Mouse (Mus musculus): Measurements from ENCODE around the gene Eln. TPM values are rescaled to one million over a fixed set of nuclear protein-coding genes. Genes with fewer than 3 reads are reported as not detected.

Eln gene
- polyA plus RNA-seq, 1 experiment from 2014 or later = 188 TPM

- Histone ChIP-seq H3K4me2 (ENCODE audit: low read depth, low read length) (no peak overlapping the region), H3K9ac (ENCODE audit: low read depth, low read length) (no peak overlapping the region), H3K36me3 (ENCODE audit: control insufficient read depth, insufficient read depth, low read length) (peaks cover 35% of the 10 kb centered on the region), H3K4me1 (ENCODE audit: control insufficient read depth, insufficient read depth, low read length) (no peaks in the 10 kb centered on the region; the same call in 1 of the 2 replicates), H3K4me3 (ENCODE audit: low read depth, low read length) (no peak overlapping the region), H3K27me3 (replicated peaks; ENCODE audit: control insufficient read depth, insufficient read depth, low read length) (no peaks in the 10 kb centered on the region), H3K27ac (replicated peaks; ENCODE audit: low read depth, low read length) (no peak overlapping the region), H3K9me3 (ENCODE audit: control insufficient read depth, low read length) (no peaks in the 10 kb centered on the region)
- DNase-seq (ENCODE audit: low spot score) (no peak), ATAC-seq (ENCODE audit: low read depth) (no peak)
- WGBS = 89% methylated on average over 6 of the region's 6 CpGs
These were observed 60.6 kb downstream of the Eln start for GRCm38 (mm10) chr5:134686541-134686940.

GRCm38 (mm10) chr5:134684398-134684797 lies 62.7 kb downstream of the Eln start:
- Histone ChIP-seq H3K4me2 (ENCODE audit: low read depth, low read length) (no peak overlapping the region), H3K4me1 (ENCODE audit: control insufficient read depth, insufficient read depth, low read length) (no peaks in the 10 kb centered on the region; the same call in 1 of the 2 replicates), H3K4me3 (ENCODE audit: low read depth, low read length) (no peak overlapping the region), H3K36me3 (ENCODE audit: control insufficient read depth, insufficient read depth, low read length) (peaks cover 35% of the 10 kb centered on the region), H3K9me3 (ENCODE audit: control insufficient read depth, low read length) (no peaks in the 10 kb centered on the region), H3K27me3 (replicated peaks; ENCODE audit: control insufficient read depth, insufficient read depth, low read length) (no peaks in the 10 kb centered on the region), H3K27ac (replicated peaks; ENCODE audit: low read depth, low read length) (no peak overlapping the region), H3K9ac (ENCODE audit: low read depth, low read length) (no peak overlapping the region)
- no peak for DNase-seq (ENCODE audit: low spot score)
- no peak for ATAC-seq (ENCODE audit: low read depth)
- 73% methylated on average over 2 of the region's 2 CpGs for WGBS

- ATAC-seq (ENCODE audit: low read depth) (no peak), DNase-seq (ENCODE audit: low spot score) (no peak)
- 69% methylated on average over 2 of the region's 2 CpGs for WGBS
- no peaks in the 10 kb centered on the region for H3K9me3 ChIP-seq (ENCODE audit: control insufficient read depth, low read length)
- peaks cover 35% of the 10 kb centered on the region for H3K36me3 ChIP-seq (ENCODE audit: control insufficient read depth, insufficient read depth, low read length)
- no peak overlapping the region for H3K4me3 ChIP-seq (ENCODE audit: low read depth, low read length)
- H3K9ac ChIP-seq (ENCODE audit: low read depth, low read length) = no peak overlapping the region
- no peaks in the 10 kb centered on the region for H3K4me1 ChIP-seq (ENCODE audit: control insufficient read depth, insufficient read depth, low read length)
- H3K27me3 ChIP-seq (replicated peaks; ENCODE audit: control insufficient read depth, insufficient read depth, low read length) = no peaks in the 10 kb centered on the region
- no peak overlapping the region for H3K4me2 ChIP-seq (ENCODE audit: low read depth, low read length)
- H3K27ac ChIP-seq (replicated peaks; ENCODE audit: low read depth, low read length) = no peak overlapping the region
These were observed 63.3 kb downstream of the Eln start for GRCm38 (mm10) chr5:134683813-134684212.

GRCm38 (mm10) chr5:134680238-134680637 lies 66.9 kb downstream of the Eln start:
- H3K27ac ChIP-seq (replicated peaks; ENCODE audit: low read depth, low read length) = no peak overlapping the region
- no peak overlapping the region for H3K4me2 ChIP-seq (ENCODE audit: low read depth, low read length)
- H3K9ac ChIP-seq (ENCODE audit: low read depth, low read length) = no peak overlapping the region
- peaks cover 22% of the 10 kb centered on the region; the same call in 1 of the 2 replicates for H3K36me3 ChIP-seq (ENCODE audit: control insufficient read depth, insufficient read depth, low read length)
- no peaks in the 10 kb centered on the region for H3K27me3 ChIP-seq (replicated peaks; ENCODE audit: control insufficient read depth, insufficient read depth, low read length)
- no peak for DNase-seq (ENCODE audit: low spot score)
- ATAC-seq (ENCODE audit: low read depth) = no peak
- H3K9me3 ChIP-seq (ENCODE audit: control insufficient read depth, low read length) = no peaks in the 10 kb centered on the region
- no peak overlapping the region for H3K4me3 ChIP-seq (ENCODE audit: low read depth, low read length)
- H3K4me1 ChIP-seq (ENCODE audit: control insufficient read depth, insufficient read depth, low read length) = peaks cover 11% of the 10 kb centered on the region
- 72% methylated on average over 12 of the region's 12 CpGs for WGBS

GRCm38 (mm10) chr5:134678827-134679546 lies 68.1 kb downstream of the Eln start:
- Histone ChIP-seq H3K27me3 (replicated peaks; ENCODE audit: control insufficient read depth, insufficient read depth, low read length) (no peaks in the 10 kb centered on the region), H3K9ac (ENCODE audit: low read depth, low read length) (no peak overlapping the region), H3K36me3 (ENCODE audit: control insufficient read depth, insufficient read depth, low read length) (peaks cover 17% of the 10 kb centered on the region; the same call in 1 of the 2 replicates), H3K4me1 (ENCODE audit: control insufficient read depth, insufficient read depth, low read length) (peaks cover 11% of the 10 kb centered on the region), H3K9me3 (ENCODE audit: control insufficient read depth, low read length) (no peaks in the 10 kb centered on the region), H3K4me3 (ENCODE audit: low read depth, low read length) (no peak overlapping the region), H3K27ac (replicated peaks; ENCODE audit: low read depth, low read length) (no peak overlapping the region), H3K4me2 (ENCODE audit: low read depth, low read length) (no peak overlapping the region)
- no peak for ATAC-seq (ENCODE audit: low read depth)
- peak; percentile 26 for DNase-seq (ENCODE audit: low spot score)
- 58% methylated on average over 8 of the region's 8 CpGs for whole genome bisulfite sequencing

GRCm38 (mm10) chr5:134678031-134678430 lies 69.1 kb downstream of the Eln start:
- Histone ChIP-seq H3K9ac (ENCODE audit: low read depth, low read length) (no peak overlapping the region), H3K36me3 (ENCODE audit: control insufficient read depth, insufficient read depth, low read length) (peaks cover 12% of the 10 kb centered on the region), H3K27ac (replicated peaks; ENCODE audit: low read depth, low read length) (no peak overlapping the region), H3K27me3 (replicated peaks; ENCODE audit: control insufficient read depth, insufficient read depth, low read length) (no peaks in the 10 kb centered on the region), H3K4me2 (ENCODE audit: low read depth, low read length) (no peak overlapping the region), H3K4me1 (ENCODE audit: control insufficient read depth, insufficient read depth, low read length) (peaks cover 11% of the 10 kb centered on the region), H3K4me3 (ENCODE audit: low read depth, low read length) (no peak overlapping the region), H3K9me3 (ENCODE audit: control insufficient read depth, low read length) (no peaks in the 10 kb centered on the region)
- ATAC-seq (ENCODE audit: low read depth) = no peak
- DNase-seq (ENCODE audit: low spot score) = no peak
- WGBS = 92% methylated on average over 3 of the region's 3 CpGs

DNA sequence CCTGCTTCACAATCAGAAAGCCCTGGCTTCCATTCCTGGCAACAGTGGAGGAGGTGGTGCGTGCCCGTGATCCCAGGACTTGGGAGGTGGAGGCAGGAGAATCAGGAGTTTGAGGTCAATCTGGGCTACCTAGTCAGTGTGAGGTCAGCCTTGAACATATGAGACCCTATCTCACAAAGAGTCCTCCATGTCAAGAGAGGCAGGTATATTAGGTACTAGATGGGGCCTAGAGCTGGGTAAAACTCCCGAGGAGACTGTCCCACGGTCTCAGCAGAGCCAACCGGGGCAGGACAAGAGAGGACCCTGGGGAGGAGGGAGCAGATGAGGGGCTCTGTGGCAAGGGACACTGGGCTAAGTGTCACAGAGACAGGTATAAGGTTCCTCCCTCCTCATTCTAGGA lies 69.6 kb downstream of the Eln start:
- 70% methylated on average over 5 of the region's 5 CpGs for WGBS
- ATAC-seq (ENCODE audit: low read depth) (no peak), DNase-seq (ENCODE audit: low spot score) (no peak)
- H3K27ac ChIP-seq (replicated peaks; ENCODE audit: low read depth, low read length) = no peak overlapping the region
- H3K36me3 ChIP-seq (ENCODE audit: control insufficient read depth, insufficient read depth, low read length) = peaks cover 12% of the 10 kb centered on the region
- H3K4me2 ChIP-seq (ENCODE audit: low read depth, low read length) = no peak overlapping the region
- H3K9ac ChIP-seq (ENCODE audit: low read depth, low read length) = 0 out of 2 replicates have a peak overlapping the region, but pooled peaks have one; percentile 15
- no peaks in the 10 kb centered on the region for H3K27me3 ChIP-seq (replicated peaks; ENCODE audit: control insufficient read depth, insufficient read depth, low read length)
- H3K9me3 ChIP-seq (ENCODE audit: control insufficient read depth, low read length) = no peaks in the 10 kb centered on the region
- H3K4me1 ChIP-seq (ENCODE audit: control insufficient read depth, insufficient read depth, low read length) = peaks cover 11% of the 10 kb centered on the region
- H3K4me3 ChIP-seq (ENCODE audit: low read depth, low read length) = no peak overlapping the region

GRCm38 (mm10) chr5:134675956-134676759 lies 71.0 kb downstream of the Eln start:
- H3K9me3 ChIP-seq (ENCODE audit: control insufficient read depth, low read length) = no peaks in the 10 kb centered on the region
- H3K27ac ChIP-seq (replicated peaks; ENCODE audit: low read depth, low read length) = peak overlapping the region; percentile 72
- H3K4me1 ChIP-seq (ENCODE audit: control insufficient read depth, insufficient read depth, low read length) = peaks cover 11% of the 10 kb centered on the region
- H3K4me3 ChIP-seq (ENCODE audit: low read depth, low read length) = peak overlapping the region; percentile 30
- DNase-seq (ENCODE audit: low spot score) = peak; percentile 96
- no peaks in the 10 kb centered on the region for H3K27me3 ChIP-seq (replicated peaks; ENCODE audit: control insufficient read depth, insufficient read depth, low read length)
- peaks cover 17% of the 10 kb centered on the region for H3K36me3 ChIP-seq (ENCODE audit: control insufficient read depth, insufficient read depth, low read length)
- ATAC-seq (ENCODE audit: low read depth) = peak; percentile 88
- peak overlapping the region; percentile 62 for H3K9ac ChIP-seq (ENCODE audit: low read depth, low read length)
- 7% methylated on average over 10 of the region's 14 CpGs for WGBS
- H3K4me2 ChIP-seq (ENCODE audit: low read depth, low read length) = peak overlapping the region; percentile 53
